Mouse (Mus musculus) neural tube, embryonic 12.5 days (tissue): ENCODE measurements around the gene Ebp. TPM values are rescaled to one million over a fixed set of nuclear protein-coding genes. Genes with fewer than 3 reads are reported as not detected.
A peak's percentile ranks its signal among the peaks of the same experiment; 100 is the strongest.

Experiments used
- ATAC-seq: fragments of 200-750 bp; cut with Nextera tagmentation; 2 replicates; pipeline ENCODE4 v1.8.0; 2017; ENCODE audit warnings: low read depth, mild to moderate bottlenecking, moderate TSS enrichment, moderate library complexity; ENCODE audit not compliant: low FRiP score
- H3K27ac ChIP-seq: fragments of 300-500 bp; sonication (generic); 2 replicates; pipeline ENCODE4 v1.5.1; 2016
- H3K27me3 ChIP-seq: fragments of 300-500 bp; sonication (generic); replicated peaks from 2 replicates; pipeline ENCODE4 v1.6.1; 2016; ENCODE audit warnings: mild to moderate bottlenecking
- H3K36me3 ChIP-seq: fragments of 300-500 bp; sonication (generic); 2 replicates; pipeline ENCODE4 v1.6.1; 2016; ENCODE audit warnings: mild to moderate bottlenecking
- H3K4me1 ChIP-seq: fragments of 300-500 bp; sonication (generic); 2 replicates; pipeline ENCODE4 v1.6.1; 2016
- H3K4me2 ChIP-seq: fragments of 300-500 bp; sonication (generic); replicated peaks from 2 replicates; pipeline ENCODE4 v1.6.1; 2016; ENCODE audit warnings: mild to moderate bottlenecking
- H3K4me3 ChIP-seq: fragments of 300-500 bp; sonication (generic); 2 replicates; pipeline ENCODE4 v1.5.1; 2016
- H3K9ac ChIP-seq: fragments of 300-500 bp; sonication (generic); 2 replicates; pipeline ENCODE4 v1.6.1; 2016; ENCODE audit warnings: mild to moderate bottlenecking
- H3K9me3 ChIP-seq: fragments of 300-500 bp; sonication (generic); 2 replicates; pipeline ENCODE4 v1.6.1; 2016; ENCODE audit warnings: mild to moderate bottlenecking
- WGBS: fragments of 180-500 bp; shearing (Covaris S2); methylation state at CpG from one replicate; pipeline ENCODE4 v1.1.7; 2016; 5-methylcytosine and 5-hydroxymethylcytosine counted together
- polyA plus RNA-seq: library from polyadenylated mRNA; unstranded; fragments of >200 nt; fragmentation: Nextera tagmentation; extraction: Ambion mirVana; gene quantifications from 2 replicates; pipeline ENCODE4 v1.2.1, GENCODE M21; 2016

Gene Ebp
- 33.0 and 36.0 TPM in 2 replicates for polyA plus RNA-seq

- WGBS: 20% methylated on average over 10 of the region's 10 CpGs
- Histone ChIP-seq H3K36me3 (no peaks in the 10 kb centered on the region), H3K4me1 (0 out of 2 replicates have a peak, but pooled peaks cover 4% of the 10 kb centered on the region), H3K4me2 (peak within 1 kb of the TSS; percentile 62), H3K9me3 (no peaks in the 10 kb centered on the region), H3K9ac (peak within 1 kb of the TSS; percentile 52), H3K27ac (peak within 1 kb of the TSS; percentile 59; the same call in 1 of the 2 replicates), H3K4me3 (peak within 1 kb of the TSS; percentile 50), H3K27me3 (no peaks in the 10 kb centered on the region)
- peak; percentile 46 for ATAC-seq
Measured at GRCm38 (mm10) chrX:8193419-8193723, at the start of gene Ebp. Gene Ebp, minus strand, starts transcription at chrX:8193512.

GRCm38 (mm10) chrX:8238804-8239395, 45.6 kb upstream of the Ebp start:
- no peak overlapping the region for H3K4me2 ChIP-seq
- no peak overlapping the region for H3K27ac ChIP-seq
- H3K9ac ChIP-seq: no peak overlapping the region
- no peaks in the 10 kb centered on the region for H3K9me3 ChIP-seq
- H3K36me3 ChIP-seq: peaks cover 4% of the 10 kb centered on the region; the same call in 1 of the 2 replicates
- no peak overlapping the region for H3K4me3 ChIP-seq
- H3K27me3 ChIP-seq: no peaks in the 10 kb centered on the region
- ATAC-seq: no peak
- no peaks in the 10 kb centered on the region for H3K4me1 ChIP-seq
- WGBS: 74% methylated on average over 13 of the region's 13 CpGs

GRCm38 (mm10) chrX:8236704-8237103, 43.4 kb upstream of the Ebp start:
- no peak overlapping the region for H3K9ac ChIP-seq
- 93% methylated on average over 2 of the region's 2 CpGs for WGBS
- no peaks in the 10 kb centered on the region for H3K27me3 ChIP-seq
- no peak overlapping the region for H3K4me2 ChIP-seq
- no peak for ATAC-seq
- H3K4me3 ChIP-seq: no peak overlapping the region
- H3K4me1 ChIP-seq: no peaks in the 10 kb centered on the region
- no peak overlapping the region for H3K27ac ChIP-seq
- no peaks in the 10 kb centered on the region for H3K9me3 ChIP-seq
- peaks cover 4% of the 10 kb centered on the region; the same call in 1 of the 2 replicates for H3K36me3 ChIP-seq

- WGBS: 89% methylated on average over 3 of the region's 3 CpGs
- Histone ChIP-seq H3K4me3 (no peak overlapping the region), H3K36me3 (no peaks in the 10 kb centered on the region), H3K4me1 (no peaks in the 10 kb centered on the region), H3K4me2 (no peak overlapping the region), H3K27me3 (no peaks in the 10 kb centered on the region), H3K9me3 (no peaks in the 10 kb centered on the region), H3K9ac (no peak overlapping the region), H3K27ac (no peak overlapping the region)
- no peak for ATAC-seq
Measured at GRCm38 (mm10) chrX:8233602-8234001, 40.3 kb upstream of the Ebp start.

GRCm38 (mm10) chrX:8230272-8230671, 37.0 kb upstream of the Ebp start:
- 83% methylated on average over 4 of the region's 4 CpGs for WGBS
- no peak overlapping the region for H3K27ac ChIP-seq
- H3K9me3 ChIP-seq: no peaks in the 10 kb centered on the region
- no peaks in the 10 kb centered on the region for H3K4me1 ChIP-seq
- no peak overlapping the region for H3K4me3 ChIP-seq
- H3K4me2 ChIP-seq: no peak overlapping the region
- no peak for ATAC-seq
- H3K27me3 ChIP-seq: no peaks in the 10 kb centered on the region
- no peaks in the 10 kb centered on the region for H3K36me3 ChIP-seq
- no peak overlapping the region for H3K9ac ChIP-seq

GRCm38 (mm10) chrX:8223473-8223872, 30.2 kb upstream of the Ebp start:
- ATAC-seq: no peak

GRCm38 (mm10) chrX:8222678-8223421, 29.5 kb upstream of the Ebp start:
- WGBS: 70% methylated on average over 7 of the region's 7 CpGs
- Histone ChIP-seq H3K4me3 (no peak overlapping the region), H3K9ac (no peak overlapping the region), H3K27me3 (no peaks in the 10 kb centered on the region), H3K9me3 (no peaks in the 10 kb centered on the region), H3K4me2 (no peak overlapping the region), H3K27ac (no peak overlapping the region), H3K4me1 (no peaks in the 10 kb centered on the region), H3K36me3 (no peaks in the 10 kb centered on the region)
- ATAC-seq: no peak

More at GRCm38 (mm10) chrX:8223473-8223872, 30.2 kb upstream of the Ebp start:
- Histone ChIP-seq H3K9ac (no peak overlapping the region), H3K9me3 (no peaks in the 10 kb centered on the region), H3K4me2 (no peak overlapping the region), H3K27ac (no peak overlapping the region), H3K27me3 (no peaks in the 10 kb centered on the region), H3K36me3 (no peaks in the 10 kb centered on the region), H3K4me1 (no peaks in the 10 kb centered on the region), H3K4me3 (no peak overlapping the region)
- WGBS: 94% methylated on average over 7 of the region's 7 CpGs

GRCm38 (mm10) chrX:8222296-8222677, 29.0 kb upstream of the Ebp start:
- no peak overlapping the region for H3K9ac ChIP-seq
- H3K4me3 ChIP-seq: no peak overlapping the region
- H3K9me3 ChIP-seq: no peaks in the 10 kb centered on the region
- H3K27ac ChIP-seq: no peak overlapping the region
- no peaks in the 10 kb centered on the region for H3K27me3 ChIP-seq
- WGBS: 74% methylated on average over 3 of the region's 3 CpGs
- no peak overlapping the region for H3K4me2 ChIP-seq
- H3K4me1 ChIP-seq: no peaks in the 10 kb centered on the region
- no peaks in the 10 kb centered on the region for H3K36me3 ChIP-seq
- no peak for ATAC-seq

- Histone ChIP-seq H3K4me1 (no peaks in the 10 kb centered on the region), H3K36me3 (no peaks in the 10 kb centered on the region), H3K27ac (no peak overlapping the region), H3K27me3 (no peaks in the 10 kb centered on the region), H3K9ac (no peak overlapping the region), H3K4me2 (no peak overlapping the region), H3K4me3 (no peak overlapping the region), H3K9me3 (no peaks in the 10 kb centered on the region)
- WGBS: 32% methylated on average over 8 of the region's 8 CpGs
- ATAC-seq: no peak
Measured at GRCm38 (mm10) chrX:8219651-8220050, 26.3 kb upstream of the Ebp start.

- Histone ChIP-seq H3K9me3 (no peaks in the 10 kb centered on the region), H3K36me3 (no peaks in the 10 kb centered on the region), H3K4me3 (no peak overlapping the region), H3K27ac (no peak overlapping the region), H3K27me3 (no peaks in the 10 kb centered on the region), H3K9ac (no peak overlapping the region), H3K4me2 (no peak overlapping the region), H3K4me1 (no peaks in the 10 kb centered on the region)
- 78% methylated on average over 2 of the region's 2 CpGs for WGBS
- ATAC-seq: no peak
Measured at GRCm38 (mm10) chrX:8218114-8218513, 24.8 kb upstream of the Ebp start.

- Histone ChIP-seq H3K4me2 (no peak overlapping the region), H3K27me3 (no peaks in the 10 kb centered on the region), H3K27ac (no peak overlapping the region), H3K36me3 (no peaks in the 10 kb centered on the region), H3K4me3 (no peak overlapping the region), H3K9ac (no peak overlapping the region), H3K9me3 (no peaks in the 10 kb centered on the region), H3K4me1 (no peaks in the 10 kb centered on the region)
- 68% methylated on average over 6 of the region's 6 CpGs for WGBS
- ATAC-seq: no peak
Measured at GRCm38 (mm10) chrX:8217383-8217782, 24.1 kb upstream of the Ebp start.

GRCm38 (mm10) chrX:8211490-8212207, 18.3 kb upstream of the Ebp start:
- Histone ChIP-seq H3K27ac (no peak overlapping the region), H3K9ac (no peak overlapping the region), H3K4me1 (no peaks in the 10 kb centered on the region), H3K4me2 (no peak overlapping the region), H3K27me3 (no peaks in the 10 kb centered on the region), H3K9me3 (no peaks in the 10 kb centered on the region), H3K36me3 (no peaks in the 10 kb centered on the region), H3K4me3 (no peak overlapping the region)
- WGBS: 83% methylated on average over 7 of the region's 7 CpGs
- ATAC-seq: no peak
